Mouse (Mus musculus): ENCODE results near the gene Gsn. TPM values are rescaled to one million over a fixed set of nuclear protein-coding genes. Genes with fewer than 3 reads are reported as not detected.

The Gsn gene
- 108 TPM for polyA plus RNA-seq (2015; fragmentation: Illumina TruSeq; extraction: RNeasy Lipid Tissue Mini Kit (QIAGEN cat#74804); ENCODE audit: insufficient read depth, low replicate concordance)

GRCm38 (mm10) chr2:35255885-35256833 is at the start of gene Gsn:
Gene Gsn (plus strand): TSS chr2:35256380.

DNA sequence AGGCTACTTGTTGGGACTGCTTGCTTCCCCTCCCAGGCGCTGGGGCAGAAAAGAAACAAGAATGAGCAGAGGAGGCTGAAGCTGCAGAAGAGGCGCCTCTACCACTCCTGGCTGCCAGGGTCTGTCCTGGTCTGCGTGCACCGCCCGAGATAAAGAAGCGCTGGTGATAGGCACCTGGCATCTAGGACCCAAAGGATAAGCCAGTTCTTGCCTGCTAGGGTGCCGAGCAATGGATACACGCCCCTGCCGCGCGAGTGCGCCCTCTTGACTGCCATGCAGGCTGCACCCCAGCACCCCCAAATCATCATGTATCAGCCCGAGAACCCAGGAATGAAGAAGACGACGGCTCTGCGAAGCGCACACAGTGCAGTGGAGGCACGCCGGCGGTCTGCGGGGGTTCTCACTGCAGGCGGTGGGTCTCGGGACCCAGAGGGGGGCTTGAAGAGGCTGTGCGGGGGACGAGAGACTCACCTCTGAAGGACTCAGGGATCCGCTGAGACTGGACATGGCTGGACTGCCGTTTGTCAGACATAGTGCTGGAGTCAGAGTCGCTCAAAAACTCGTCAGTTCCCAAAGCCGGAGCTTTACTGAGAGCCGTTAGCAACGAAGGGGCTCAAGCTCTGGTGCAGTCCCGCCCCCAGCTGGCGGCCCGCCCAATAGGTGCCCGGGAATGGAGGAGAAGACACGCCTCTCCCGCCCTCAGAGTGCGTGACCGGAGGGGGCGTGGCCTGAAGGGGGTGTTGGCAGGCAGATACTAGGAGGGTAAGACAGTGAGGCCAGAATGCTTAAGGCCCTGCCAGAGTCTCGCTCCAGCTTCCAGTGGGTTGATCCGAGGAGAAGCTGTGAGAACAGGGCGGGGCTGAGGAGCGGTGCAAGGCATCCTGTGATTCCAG is 80.5 kb downstream of the Gsn start, which contains the start of gene Stom:
TSS of gene Stom (minus strand) at position 589 of the 893 bp plus-strand sequence.

Other genes starting within 250 kb of the Gsn start
- gene Hc, start 194.9 kb upstream of the Gsn start, polyA plus RNA-seq (2015; fragmentation: Illumina TruSeq; extraction: RNeasy Lipid Tissue Mini Kit (QIAGEN cat#74804); ENCODE audit: insufficient read depth, low replicate concordance), result 0.10 TPM
- 2.3 TPM for gene AI182371, start 154.8 kb upstream of the Gsn start, polyA plus RNA-seq (2015; fragmentation: Illumina TruSeq; extraction: RNeasy Lipid Tissue Mini Kit (QIAGEN cat#74804); ENCODE audit: insufficient read depth, low replicate concordance)
- 166 TPM for gene Cntrl, start 146.9 kb upstream of the Gsn start, polyA plus RNA-seq (2015; fragmentation: Illumina TruSeq; extraction: RNeasy Lipid Tissue Mini Kit (QIAGEN cat#74804); ENCODE audit: insufficient read depth, low replicate concordance)
- gene Rab14, start 55.3 kb upstream of the Gsn start, polyA plus RNA-seq (2015; fragmentation: Illumina TruSeq; extraction: RNeasy Lipid Tissue Mini Kit (QIAGEN cat#74804); ENCODE audit: insufficient read depth, low replicate concordance), result 217 TPM
- gene Stom, start 80.6 kb downstream of the Gsn start, polyA plus RNA-seq (2015; fragmentation: Illumina TruSeq; extraction: RNeasy Lipid Tissue Mini Kit (QIAGEN cat#74804); ENCODE audit: insufficient read depth, low replicate concordance), result 71.3 TPM
- not detected for gene 4930568D16Rik, start 111.3 kb downstream of the Gsn start, polyA plus RNA-seq (2015; fragmentation: Illumina TruSeq; extraction: RNeasy Lipid Tissue Mini Kit (QIAGEN cat#74804); ENCODE audit: insufficient read depth, low replicate concordance)
- gene 4930402F06Rik, start 140.8 kb downstream of the Gsn start, polyA plus RNA-seq (2015; fragmentation: Illumina TruSeq; extraction: RNeasy Lipid Tissue Mini Kit (QIAGEN cat#74804); ENCODE audit: insufficient read depth, low replicate concordance), result not detected
- gene Ggta1, start 206.9 kb downstream of the Gsn start, polyA plus RNA-seq (2015; fragmentation: Illumina TruSeq; extraction: RNeasy Lipid Tissue Mini Kit (QIAGEN cat#74804); ENCODE audit: insufficient read depth, low replicate concordance), result 85.8 TPM